Mouse (Mus musculus): ENCODE data around the gene Rab42. TPM values are rescaled to one million over a fixed set of nuclear protein-coding genes. Genes with fewer than 3 reads are reported as not detected.

The Rab42 gene
- 1.8 and 2.4 TPM in 2 replicates for polyA plus RNA-seq (2015; fragmentation: Nextera tagmentation; extraction: Ambion mirVana)

DNA sequence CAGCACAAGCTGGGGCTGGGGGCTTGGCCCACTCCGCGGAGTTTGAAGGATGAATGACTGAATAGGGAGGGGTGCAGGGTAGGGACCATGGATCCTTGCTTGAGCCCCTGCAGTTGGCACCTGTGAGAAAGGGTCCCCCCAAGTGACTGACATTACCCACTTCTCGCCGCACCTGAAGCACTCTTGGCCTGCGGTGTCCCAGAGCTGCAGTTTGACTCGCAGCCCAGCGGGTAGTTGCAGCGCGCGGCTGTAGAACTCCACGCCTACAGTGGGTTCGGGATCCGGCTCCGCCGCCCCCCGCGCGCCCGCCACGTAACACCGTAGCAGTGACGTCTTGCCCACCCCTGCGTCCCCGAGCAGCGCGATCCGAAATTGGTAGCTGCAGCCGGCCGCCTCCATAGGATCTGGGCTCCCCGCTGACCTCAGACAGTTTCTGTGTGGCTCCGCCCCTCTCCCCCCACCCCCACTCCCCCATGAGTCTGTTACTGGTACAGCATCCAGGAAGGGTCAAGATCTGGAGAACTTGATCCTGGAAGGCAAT, at the start of gene Rab42:
TSS of gene Rab42 (minus strand) at position 447 of the 541 bp plus-strand sequence.
- Histone ChIP-seq H3K4me1 (peaks cover 9% of the 10 kb centered on the region), H3K27ac (peak within 1 kb of the TSS; percentile 68), H3K9me3 (no peaks in the 10 kb centered on the region), H3K27me3 (replicated peaks) (no peaks in the 10 kb centered on the region), H3K36me3 (no peaks in the 10 kb centered on the region), H3K4me3 (replicated peaks) (peak within 1 kb of the TSS; percentile 52), H3K4me2 (peak within 1 kb of the TSS; percentile 78), H3K9ac (peak within 1 kb of the TSS; percentile 50; the same call in 1 of the 2 replicates)
- WGBS = 3% methylated on average over 31 of the region's 31 CpGs
- peak; percentile 82 for ATAC-seq (ENCODE audit: insufficient read depth, low FRiP score, low read depth)

DNA sequence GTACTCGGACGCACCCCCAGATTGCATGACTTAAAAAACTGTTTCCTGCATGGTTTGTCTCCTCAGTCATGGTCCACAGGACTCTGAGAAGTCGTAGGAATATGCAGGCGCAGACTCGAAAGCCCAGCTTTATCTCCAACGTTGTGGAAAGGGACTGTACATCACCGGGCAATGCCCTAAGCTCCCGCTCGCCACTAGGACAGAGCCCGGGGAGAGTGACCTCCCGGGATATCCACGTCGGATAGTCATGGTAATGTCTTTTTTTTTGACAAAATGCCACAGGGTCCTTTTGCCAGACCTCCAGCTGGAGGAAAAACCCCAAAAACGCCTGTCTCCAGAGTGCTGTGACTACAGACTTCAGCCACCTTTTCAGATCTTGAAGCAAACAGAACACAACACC, 49.6 kb upstream of the Rab42 start:
- H3K4me1 ChIP-seq = 0 out of 2 replicates have a peak, but pooled peaks cover 10% of the 10 kb centered on the region
- H3K27me3 ChIP-seq (replicated peaks) = no peaks in the 10 kb centered on the region
- H3K4me3 ChIP-seq (replicated peaks) = peak overlapping the region; percentile 75
- WGBS = 0% methylated on average over 14 of the region's 14 CpGs
- ATAC-seq (ENCODE audit: insufficient read depth, low FRiP score, low read depth) = no peak
- H3K36me3 ChIP-seq = peaks cover 10% of the 10 kb centered on the region
- peak overlapping the region; percentile 98 for H3K9ac ChIP-seq
- no peaks in the 10 kb centered on the region for H3K9me3 ChIP-seq
- H3K27ac ChIP-seq = peak overlapping the region; percentile 92
- peak overlapping the region; percentile 50 for H3K4me2 ChIP-seq

DNA sequence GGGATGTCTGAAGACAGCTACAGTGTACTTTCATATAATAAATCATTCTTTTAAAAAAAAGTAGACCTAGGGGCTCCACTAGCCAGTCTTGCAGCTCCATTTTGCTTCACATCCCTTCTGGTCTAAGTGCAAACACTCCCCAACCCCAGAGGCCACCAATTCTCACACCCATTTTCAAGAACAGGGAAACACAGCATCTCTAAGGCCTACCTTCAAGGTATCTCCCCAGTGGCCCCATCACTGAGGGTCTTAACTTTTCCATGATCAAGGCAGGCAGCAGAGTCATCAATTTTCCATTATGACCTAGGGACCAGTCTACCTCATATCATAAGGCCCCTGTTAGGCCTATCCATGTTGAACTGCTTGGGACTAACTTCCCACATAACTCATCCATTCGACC, 48.2 kb upstream of the Rab42 start:
- 26% methylated on average over 1 of the region's 1 CpGs for WGBS
- Histone ChIP-seq H3K27me3 (replicated peaks) (no peaks in the 10 kb centered on the region), H3K36me3 (peaks cover 5% of the 10 kb centered on the region), H3K4me3 (replicated peaks) (peak overlapping the region; percentile 75; the same call in 1 of the 2 replicates), H3K27ac (peak overlapping the region; percentile 1; the same call in 1 of the 2 replicates), H3K4me1 (0 out of 2 replicates have a peak, but pooled peaks cover 10% of the 10 kb centered on the region), H3K9ac (no peak overlapping the region), H3K9me3 (no peaks in the 10 kb centered on the region), H3K4me2 (peak overlapping the region; percentile 50)
- no peak for ATAC-seq (ENCODE audit: insufficient read depth, low FRiP score, low read depth)

- WGBS = 67% methylated on average over 3 of the region's 3 CpGs
- Histone ChIP-seq H3K9ac (no peak overlapping the region), H3K27ac (0 out of 2 replicates have a peak overlapping the region, but pooled peaks have one; percentile 1), H3K36me3 (peaks cover 5% of the 10 kb centered on the region), H3K4me2 (no peak overlapping the region), H3K27me3 (replicated peaks) (no peaks in the 10 kb centered on the region), H3K9me3 (no peaks in the 10 kb centered on the region), H3K4me3 (replicated peaks) (no peak overlapping the region), H3K4me1 (0 out of 2 replicates have a peak, but pooled peaks cover 10% of the 10 kb centered on the region)
- no peak for ATAC-seq (ENCODE audit: insufficient read depth, low FRiP score, low read depth)
These were observed 47.7 kb upstream of the Rab42 start for GRCm38 (mm10) chr4:132350854-132351253.

DNA sequence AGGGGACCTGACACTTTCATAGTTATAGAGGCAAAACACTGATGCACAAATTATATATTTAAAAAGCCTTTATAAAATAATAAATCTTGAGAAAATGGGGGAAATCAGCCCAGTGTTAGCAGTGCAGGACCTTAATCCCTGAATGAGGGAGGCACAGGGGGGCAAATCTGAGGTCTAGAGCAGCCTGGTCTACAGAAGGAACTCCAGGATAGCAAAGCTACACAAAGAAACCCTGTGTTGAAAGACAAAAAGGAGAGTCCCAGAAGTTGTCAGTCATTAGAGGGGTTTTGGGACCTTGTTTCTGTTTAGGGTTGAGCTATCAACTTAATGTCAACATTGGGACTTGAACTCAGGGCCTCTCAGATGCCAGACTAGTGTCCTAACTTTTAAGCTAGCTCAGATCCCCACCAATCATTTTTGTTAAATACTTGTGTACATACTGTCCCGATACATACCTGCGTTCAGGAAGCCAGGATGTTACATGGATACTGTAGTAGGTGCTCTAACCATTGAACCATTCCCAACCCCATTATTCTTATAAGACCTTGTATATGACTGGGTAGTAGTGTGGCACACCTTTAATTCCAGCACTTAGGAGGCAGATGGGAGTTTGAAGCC, 47.0 kb upstream of the Rab42 start:
- Histone ChIP-seq H3K4me1 (0 out of 2 replicates have a peak, but pooled peaks cover 10% of the 10 kb centered on the region), H3K4me3 (replicated peaks) (no peak overlapping the region), H3K9me3 (no peaks in the 10 kb centered on the region), H3K4me2 (no peak overlapping the region), H3K27me3 (replicated peaks) (no peaks in the 10 kb centered on the region), H3K36me3 (peaks cover 5% of the 10 kb centered on the region), H3K9ac (no peak overlapping the region), H3K27ac (no peak overlapping the region)
- WGBS = 54% methylated on average over 2 of the region's 2 CpGs
- ATAC-seq (ENCODE audit: insufficient read depth, low FRiP score, low read depth) = no peak

GRCm38 (mm10) chr4:132349495-132350122, 46.4 kb upstream of the Rab42 start:
- Histone ChIP-seq H3K36me3 (peaks cover 5% of the 10 kb centered on the region), H3K27me3 (replicated peaks) (no peaks in the 10 kb centered on the region), H3K4me3 (replicated peaks) (no peak overlapping the region), H3K9me3 (no peaks in the 10 kb centered on the region), H3K9ac (no peak overlapping the region), H3K27ac (no peak overlapping the region), H3K4me2 (no peak overlapping the region), H3K4me1 (peaks cover 13% of the 10 kb centered on the region; the same call in 1 of the 2 replicates)
- WGBS = 56% methylated on average over 3 of the region's 3 CpGs
- no peak for ATAC-seq (ENCODE audit: insufficient read depth, low FRiP score, low read depth)

DNA sequence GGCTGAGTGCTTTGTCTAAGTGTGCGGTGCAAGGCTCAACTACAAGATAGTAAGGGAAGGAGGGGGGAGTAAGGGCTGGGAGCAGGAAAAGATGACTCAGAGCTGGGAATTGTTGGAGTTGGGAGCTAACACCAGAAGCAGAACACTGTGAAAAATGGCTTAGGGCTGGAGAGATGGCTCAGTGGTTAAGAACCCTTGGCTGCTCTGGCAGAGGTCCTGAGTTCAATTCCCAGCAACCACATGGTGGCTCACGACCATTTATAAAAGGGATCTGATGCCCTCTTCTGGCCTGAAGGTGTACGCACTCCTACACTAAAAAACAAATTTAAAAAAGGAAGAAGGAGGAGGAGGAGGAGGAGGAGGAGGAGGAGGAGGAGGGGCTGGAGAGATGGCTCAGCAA, 43.5 kb upstream of the Rab42 start:
- WGBS = 57% methylated on average over 3 of the region's 3 CpGs
- Histone ChIP-seq H3K4me1 (peaks cover 20% of the 10 kb centered on the region), H3K4me2 (no peak overlapping the region), H3K36me3 (peaks cover 4% of the 10 kb centered on the region), H3K27ac (no peak overlapping the region), H3K27me3 (replicated peaks) (no peaks in the 10 kb centered on the region), H3K9ac (no peak overlapping the region), H3K4me3 (replicated peaks) (no peak overlapping the region), H3K9me3 (no peaks in the 10 kb centered on the region)
- ATAC-seq (ENCODE audit: insufficient read depth, low FRiP score, low read depth) = no peak

- ATAC-seq (ENCODE audit: insufficient read depth, low FRiP score, low read depth) = no peak
These were observed 43.1 kb upstream of the Rab42 start for GRCm38 (mm10) chr4:132346261-132346660.

DNA sequence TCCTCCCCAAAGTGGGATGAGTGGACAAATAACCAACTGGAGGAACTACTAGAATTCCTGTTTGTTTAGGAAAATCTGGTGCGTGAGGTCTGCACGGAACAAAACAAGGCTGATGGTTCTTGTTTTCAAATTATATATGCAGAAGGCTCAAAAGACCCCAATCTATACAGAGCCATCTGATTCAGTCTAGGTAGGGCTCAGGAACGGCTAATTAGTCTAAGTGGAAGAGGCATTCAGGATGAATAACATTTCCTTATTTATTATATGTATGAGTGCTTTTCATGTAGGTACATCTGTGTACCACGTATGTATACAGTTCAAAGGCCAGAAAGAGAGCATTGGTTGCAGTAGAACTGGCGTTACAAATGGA, 42.6 kb upstream of the Rab42 start:
- ATAC-seq (ENCODE audit: insufficient read depth, low FRiP score, low read depth) = no peak
- Histone ChIP-seq H3K4me2 (peak overlapping the region; percentile 92; the same call in 1 of the 2 replicates), H3K9me3 (no peaks in the 10 kb centered on the region), H3K36me3 (no peaks in the 10 kb centered on the region), H3K9ac (no peak overlapping the region), H3K4me1 (peaks cover 15% of the 10 kb centered on the region), H3K27ac (0 out of 2 replicates have a peak overlapping the region, but pooled peaks have one; percentile 28), H3K27me3 (replicated peaks) (no peaks in the 10 kb centered on the region), H3K4me3 (replicated peaks) (peak overlapping the region; percentile 87)
- WGBS = 43% methylated on average over 5 of the region's 5 CpGs

More at GRCm38 (mm10) chr4:132346261-132346660, 43.1 kb upstream of the Rab42 start:
- H3K4me2 ChIP-seq = no peak overlapping the region
- H3K4me1 ChIP-seq = peaks cover 16% of the 10 kb centered on the region
- no peaks in the 10 kb centered on the region for H3K9me3 ChIP-seq
- H3K9ac ChIP-seq = no peak overlapping the region
- H3K27me3 ChIP-seq (replicated peaks) = no peaks in the 10 kb centered on the region
- WGBS = 77% methylated on average over 4 of the region's 4 CpGs
- H3K4me3 ChIP-seq (replicated peaks) = no peak overlapping the region
- 0 out of 2 replicates have a peak, but pooled peaks cover under 1% of the 10 kb centered on the region for H3K36me3 ChIP-seq
- no peak overlapping the region; the same call in 1 of the 2 replicates for H3K27ac ChIP-seq

DNA sequence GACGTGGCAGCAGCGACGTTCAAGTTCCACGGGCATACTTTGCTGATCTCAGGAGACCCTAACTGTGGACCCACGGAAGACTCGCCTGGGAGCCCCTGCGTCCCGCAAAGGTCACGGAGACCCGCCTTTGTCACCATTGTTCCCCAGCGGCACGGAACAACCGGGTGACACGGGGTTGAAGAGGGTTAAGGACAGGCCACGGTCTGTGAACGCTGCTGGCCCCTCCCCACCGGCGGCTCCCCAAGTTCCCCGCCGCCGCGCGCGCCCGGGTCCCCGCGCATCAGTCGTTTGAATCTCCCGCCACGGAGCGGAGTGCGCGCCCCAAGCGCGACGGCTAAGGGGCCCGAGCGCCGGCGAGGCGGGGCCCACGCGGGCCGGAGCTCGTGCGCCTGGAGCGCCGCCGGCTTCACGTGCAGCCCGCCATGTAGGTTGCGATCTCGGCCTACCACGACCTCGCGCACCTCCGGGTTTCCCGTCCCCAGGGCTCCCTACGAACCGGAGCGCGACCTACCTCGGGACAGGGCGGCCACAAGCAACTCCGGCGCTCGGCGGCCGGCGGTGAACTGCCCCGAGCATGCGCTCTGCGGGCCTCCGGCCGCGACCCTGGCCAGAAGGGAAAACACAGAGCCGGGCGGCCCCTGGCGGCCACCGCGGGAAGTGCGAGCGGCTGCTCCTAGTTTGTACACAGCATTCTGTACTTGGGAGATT, 42.1 kb upstream of the Rab42 start:
- under 1% methylated on average over 81 of the region's 83 CpGs for WGBS
- Histone ChIP-seq H3K36me3 (no peaks in the 10 kb centered on the region), H3K4me3 (replicated peaks) (peak overlapping the region; percentile 87), H3K9me3 (no peaks in the 10 kb centered on the region), H3K9ac (peak overlapping the region; percentile 73), H3K27me3 (replicated peaks) (no peaks in the 10 kb centered on the region), H3K4me1 (peaks cover 15% of the 10 kb centered on the region), H3K27ac (peak overlapping the region; percentile 75), H3K4me2 (peak overlapping the region; percentile 92)
- peak; percentile 88 for ATAC-seq (ENCODE audit: insufficient read depth, low FRiP score, low read depth)

DNA sequence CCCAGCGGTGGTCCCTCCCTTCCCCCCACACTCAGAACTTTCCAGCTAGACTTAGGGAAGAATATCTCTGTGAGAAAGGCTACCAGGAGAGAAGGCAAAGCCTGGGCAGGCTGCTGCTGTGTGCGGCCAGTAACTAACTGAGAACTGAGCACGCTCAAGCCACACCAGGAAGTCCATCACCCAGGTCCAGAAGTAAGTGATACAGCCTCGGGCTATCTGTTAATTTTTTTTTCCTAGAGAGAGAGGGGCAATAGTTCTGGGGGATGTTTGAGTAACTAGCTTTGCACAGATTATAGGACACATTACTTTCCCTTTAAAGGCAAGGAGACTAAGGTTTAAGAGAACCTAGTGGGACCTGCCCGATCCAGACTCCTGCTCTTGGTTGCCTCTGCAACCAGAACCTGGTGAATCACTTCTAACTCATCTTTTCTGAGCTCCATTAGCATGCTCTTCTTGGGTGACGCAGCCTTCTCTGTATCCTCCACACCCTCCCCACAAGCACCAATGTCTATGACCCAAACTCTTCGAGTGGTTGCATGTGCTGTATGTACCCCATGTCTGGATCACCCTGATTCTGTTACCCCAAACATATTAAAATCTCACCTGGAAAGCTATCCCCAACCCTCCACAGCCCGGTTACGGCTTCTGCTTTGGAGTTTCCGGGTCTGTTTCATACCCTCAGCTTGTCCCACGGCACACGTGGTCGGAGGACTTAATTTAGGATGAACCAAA, 41.4 kb upstream of the Rab42 start:
- Histone ChIP-seq H3K36me3 (peaks cover 2% of the 10 kb centered on the region; the same call in 1 of the 2 replicates), H3K27ac (0 out of 2 replicates have a peak overlapping the region, but pooled peaks have one; percentile 75), H3K4me2 (peak overlapping the region; percentile 92), H3K4me3 (replicated peaks) (peak overlapping the region; percentile 87), H3K27me3 (replicated peaks) (no peaks in the 10 kb centered on the region), H3K9me3 (no peaks in the 10 kb centered on the region), H3K4me1 (peaks cover 15% of the 10 kb centered on the region), H3K9ac (peak overlapping the region; percentile 73)
- 5% methylated on average over 13 of the region's 13 CpGs for WGBS
- peak; percentile 7; the same call in 1 of the 2 replicates for ATAC-seq (ENCODE audit: insufficient read depth, low FRiP score, low read depth)
